Mouse (Mus musculus) CH12F3 (cell line): ENCODE results near the gene Mettl27.
"Not testable (repeated sequence)": the region's sequence is repeated elsewhere in the genome, so short reads cannot be mapped to it uniquely, and the experiment has no call there.

Experiments used
- in situ Hi-C: fragments of 300-500 bp; cut with MboI; formaldehyde crosslinking; loops from 2 replicates; pipeline ENCODE4 v1.14.3; 2020; ENCODE audit warnings: low sequenced_read_pairs

Mettl27 gene

DNA sequence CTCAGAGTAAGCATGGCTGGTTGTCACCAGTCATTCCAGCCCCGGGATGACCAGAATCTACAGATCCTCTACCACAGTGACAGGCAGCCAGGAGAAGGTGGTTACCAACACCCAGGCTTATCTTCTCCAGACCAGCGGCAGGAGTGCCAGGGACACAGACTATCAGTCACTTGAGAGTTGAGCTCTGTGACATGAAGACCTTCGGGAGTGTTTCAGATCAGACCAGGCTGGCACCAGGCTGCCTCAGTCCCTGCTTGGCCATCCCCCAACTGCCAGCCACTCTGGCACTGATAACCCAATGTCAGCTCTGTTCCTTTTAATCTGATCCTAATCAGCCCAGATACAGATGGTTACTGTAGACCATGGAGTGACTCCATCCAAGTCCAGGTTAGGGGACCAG is 13.1 kb upstream of the Mettl27 start:
- in situ Hi-C loops, result loop anchor here (5.0 kb wide), 1 partner anchor 48 kb away; no protein-coding TSS in a partner anchor

DNA sequence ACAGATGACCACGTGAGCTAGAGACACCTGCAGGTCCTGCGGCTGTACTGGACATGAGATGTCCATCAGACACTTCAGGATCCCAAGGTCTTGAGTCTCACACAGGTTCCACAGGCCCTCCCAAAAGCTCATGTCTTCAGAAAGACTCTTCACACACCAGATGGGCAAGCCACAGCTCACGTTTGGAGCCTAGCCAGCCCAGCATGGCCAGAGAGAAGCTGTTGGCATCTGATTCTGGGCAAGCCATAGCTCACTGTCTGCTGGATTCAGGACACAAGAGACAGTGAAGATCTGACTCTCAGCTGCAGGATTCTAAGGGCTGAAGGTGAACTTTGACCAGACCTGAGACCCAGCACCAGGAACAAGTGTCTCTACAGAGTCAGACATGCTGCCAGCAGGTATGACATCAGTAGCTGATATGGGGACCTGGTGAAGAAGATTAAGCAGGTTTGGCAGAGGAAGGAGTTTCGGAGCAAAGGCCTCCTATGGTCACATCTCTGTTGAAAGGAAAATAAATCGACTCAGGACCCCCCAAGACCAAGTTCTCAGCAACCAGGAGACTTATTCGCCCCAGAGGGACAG is 12.0 kb upstream of the Mettl27 start:
- in situ Hi-C loops, result no loop called here

DNA sequence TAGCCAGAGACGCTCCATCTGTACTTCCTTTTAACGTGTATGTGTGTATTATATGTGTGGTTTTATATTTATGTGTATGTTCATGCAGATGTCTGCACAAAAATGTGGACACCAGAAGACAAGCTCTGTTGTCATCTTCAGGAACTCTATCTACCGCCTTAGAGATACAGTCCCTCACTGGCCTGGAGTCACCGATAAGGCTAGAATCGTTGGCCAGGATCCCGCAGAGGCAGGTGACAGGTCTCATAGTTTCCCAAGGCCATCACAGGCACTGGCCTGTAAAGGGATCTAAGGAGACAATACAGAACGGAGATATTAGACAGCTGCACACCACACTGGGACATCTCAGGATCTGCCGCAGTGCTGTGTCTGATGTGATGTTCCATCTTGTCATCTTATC is 11.1 kb upstream of the Mettl27 start:
- in situ Hi-C loops, result no loop called here

DNA sequence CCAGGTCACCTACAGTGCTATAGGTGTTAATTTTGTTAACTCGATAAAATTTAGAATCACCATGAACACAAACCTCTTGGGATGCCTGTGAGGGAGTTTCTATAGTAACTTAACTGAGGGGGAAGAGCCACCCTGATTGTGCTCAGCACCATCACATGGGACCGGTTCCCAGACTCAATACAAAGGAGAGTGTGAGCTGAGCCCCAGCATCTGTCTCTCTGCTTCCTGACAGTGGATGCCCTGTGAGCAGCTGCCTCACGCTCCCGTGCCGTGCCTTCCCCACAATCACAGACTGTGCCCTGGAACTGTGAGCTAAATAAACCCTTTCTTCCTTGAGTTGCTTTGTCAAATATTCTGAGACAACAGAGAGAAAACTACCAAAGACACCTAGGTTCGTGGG is 9.0 kb upstream of the Mettl27 start:
- in situ Hi-C loops, result no loop called here

DNA sequence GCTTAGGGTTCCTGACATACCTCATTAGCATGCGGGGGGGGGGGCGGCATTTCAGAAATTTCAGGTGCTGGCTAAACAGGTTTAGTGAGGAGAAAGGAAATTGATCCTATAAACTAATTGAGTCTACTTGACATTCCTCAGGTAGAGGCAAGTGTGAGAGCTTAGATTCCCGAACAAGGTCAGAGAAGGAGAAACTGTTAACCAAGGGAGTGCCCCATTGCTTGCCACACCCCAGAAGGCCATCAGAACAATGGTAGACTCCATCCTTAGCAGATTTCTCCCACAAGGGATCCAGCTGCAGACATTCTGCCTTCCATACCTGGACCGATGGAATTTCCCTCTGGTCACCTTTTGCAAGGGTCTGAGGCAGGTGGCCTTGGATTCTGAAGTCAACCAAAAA is 5.4 kb upstream of the Mettl27 start:
- in situ Hi-C loops, result no loop called here

DNA sequence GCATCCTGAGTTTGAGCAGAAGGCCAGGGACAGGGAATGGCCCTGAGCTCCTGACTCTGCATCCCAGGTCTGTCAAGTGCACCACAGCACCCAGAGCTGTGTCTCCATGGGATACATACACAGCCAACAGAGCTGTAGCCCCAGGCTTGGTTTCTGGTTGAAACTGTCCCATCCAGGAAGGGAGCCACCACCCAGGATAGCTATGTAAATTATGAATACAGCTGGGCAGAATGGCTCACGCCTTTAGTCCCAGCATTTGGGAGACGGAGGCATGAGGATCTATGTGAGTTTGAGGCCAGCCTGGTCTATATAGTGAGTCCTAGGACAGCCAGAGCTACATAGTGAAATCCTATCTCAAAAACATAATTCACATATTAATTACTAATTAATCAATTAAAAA is 2.2 kb upstream of the Mettl27 start:
- in situ Hi-C loops, result no loop called here

DNA sequence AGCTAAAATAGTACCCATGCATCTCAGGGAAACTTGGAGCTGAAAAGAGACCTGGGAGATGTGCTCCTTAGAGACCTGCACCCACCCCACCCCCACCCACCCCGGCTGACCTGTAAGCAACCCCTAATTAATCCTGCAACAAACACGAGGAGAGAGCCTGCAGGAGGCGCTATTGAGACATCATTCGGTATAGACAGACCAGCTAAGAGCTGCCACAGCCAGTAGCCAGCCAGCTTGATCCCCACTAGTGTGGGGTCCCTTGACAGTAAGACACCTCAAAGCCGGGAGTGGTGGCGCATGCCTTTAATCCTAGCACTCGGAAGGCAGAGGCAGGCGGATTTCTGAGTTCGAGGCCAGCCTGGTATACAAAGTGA is 722 bp downstream of the Mettl27 start:
- in situ Hi-C loops, result no loop called here

DNA sequence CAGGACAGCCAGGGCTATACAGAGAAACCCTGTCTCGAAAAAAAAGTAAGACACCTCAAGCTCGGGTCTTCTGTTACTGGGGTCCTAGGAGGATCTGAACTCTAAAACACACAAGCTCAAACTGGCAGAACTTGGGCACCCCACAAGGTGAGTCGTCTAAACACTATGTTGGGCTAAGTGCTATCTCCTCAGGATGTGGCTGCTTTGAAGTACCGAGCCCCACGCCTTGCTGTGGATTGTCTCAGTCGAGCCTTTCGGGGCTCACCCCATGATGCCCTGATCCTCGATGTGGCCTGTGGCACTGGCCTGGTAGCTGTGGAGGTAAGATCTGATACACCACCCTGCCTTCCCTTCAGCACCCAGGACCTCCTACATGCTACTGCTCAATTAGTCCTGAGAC is 1.1 kb downstream of the Mettl27 start:
- in situ Hi-C loops, result no loop called here

DNA sequence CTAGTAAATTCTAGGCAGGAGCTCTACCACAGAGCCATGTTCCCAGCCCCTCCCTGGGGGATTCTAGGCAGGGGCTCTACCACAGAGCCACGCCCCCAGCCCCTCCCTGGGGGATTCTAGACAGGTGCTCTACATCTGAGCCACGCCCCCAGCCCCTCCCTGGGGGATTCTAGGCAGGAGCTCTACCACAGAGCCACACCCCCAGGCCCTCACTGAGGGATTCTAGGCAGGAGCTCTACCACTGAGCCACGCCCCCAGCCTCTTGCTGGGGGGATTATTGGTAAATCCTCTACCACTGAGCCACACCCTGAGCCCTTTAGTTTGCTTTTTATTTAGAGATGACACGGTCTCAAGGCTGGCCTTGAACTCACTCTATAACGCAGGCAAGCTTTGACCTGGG is 1.5 kb downstream of the Mettl27 start:
- in situ Hi-C loops, result not testable (repeated sequence)

DNA sequence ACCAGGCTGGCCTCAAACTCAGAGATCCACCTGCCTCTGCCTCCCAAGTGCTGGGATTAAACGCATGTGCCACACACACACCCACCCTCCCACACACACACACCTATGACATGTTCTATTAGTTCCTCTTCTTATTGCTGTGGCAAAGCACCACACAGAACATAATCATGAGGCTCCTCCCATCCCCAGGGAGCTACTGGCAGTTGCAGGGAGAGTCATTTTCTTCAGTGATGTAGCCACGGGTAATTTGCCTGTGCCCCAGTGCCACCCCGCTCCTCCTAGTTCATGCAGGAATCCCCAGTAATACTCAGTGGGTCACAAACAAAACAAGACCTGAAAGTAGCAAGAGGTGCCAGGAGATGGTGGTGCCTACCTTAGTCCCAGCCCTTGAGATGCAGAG is 2.5 kb downstream of the Mettl27 start:
- in situ Hi-C loops, result no loop called here

DNA sequence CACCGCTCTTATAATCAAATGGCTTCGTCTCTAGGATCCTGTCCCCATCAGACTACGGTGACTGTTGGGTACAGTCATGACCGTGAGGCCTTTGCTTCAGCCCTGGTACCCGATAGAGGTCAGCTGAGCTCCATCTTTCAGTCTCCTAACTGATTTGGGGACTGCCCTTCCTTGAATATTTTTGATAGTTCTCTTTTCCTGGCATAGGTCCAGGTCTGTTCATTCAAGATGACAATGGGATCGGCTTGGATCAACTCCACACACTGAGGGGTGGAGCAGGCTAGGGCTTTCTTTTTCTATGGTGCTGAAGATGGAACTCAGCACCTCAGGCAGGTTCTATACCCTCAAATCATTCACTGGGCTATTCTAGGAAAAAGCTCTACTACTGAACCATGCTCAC is 3.9 kb downstream of the Mettl27 start:
- in situ Hi-C loops, result no loop called here

DNA sequence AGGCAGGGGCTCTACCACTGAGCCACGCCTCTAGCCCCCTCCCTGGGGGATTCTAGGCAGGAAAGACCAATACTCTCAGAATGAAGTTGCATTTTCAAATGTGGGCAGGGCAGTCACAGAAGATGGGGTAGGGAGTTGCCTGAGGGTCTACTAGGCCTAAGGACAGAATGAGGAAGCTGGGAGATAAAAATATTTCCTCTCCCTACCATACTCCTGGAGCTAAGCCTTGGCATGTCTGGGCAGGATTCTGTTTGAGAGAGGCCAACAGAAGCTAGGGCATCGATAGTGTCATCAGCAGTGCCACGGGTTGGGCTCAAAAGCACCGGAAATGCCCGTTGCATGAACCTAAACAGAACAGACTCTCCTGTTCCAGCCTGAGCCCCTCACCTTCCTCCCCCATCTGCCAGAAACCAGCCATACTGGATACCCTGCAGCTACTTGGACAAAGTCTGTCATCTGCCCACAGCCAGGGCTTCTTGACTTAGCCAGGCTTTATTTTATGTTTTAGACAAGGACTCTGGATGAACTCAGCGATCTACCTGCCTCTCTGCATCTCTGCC is 4.5 kb downstream of the Mettl27 start:
- in situ Hi-C loops, result no loop called here

DNA sequence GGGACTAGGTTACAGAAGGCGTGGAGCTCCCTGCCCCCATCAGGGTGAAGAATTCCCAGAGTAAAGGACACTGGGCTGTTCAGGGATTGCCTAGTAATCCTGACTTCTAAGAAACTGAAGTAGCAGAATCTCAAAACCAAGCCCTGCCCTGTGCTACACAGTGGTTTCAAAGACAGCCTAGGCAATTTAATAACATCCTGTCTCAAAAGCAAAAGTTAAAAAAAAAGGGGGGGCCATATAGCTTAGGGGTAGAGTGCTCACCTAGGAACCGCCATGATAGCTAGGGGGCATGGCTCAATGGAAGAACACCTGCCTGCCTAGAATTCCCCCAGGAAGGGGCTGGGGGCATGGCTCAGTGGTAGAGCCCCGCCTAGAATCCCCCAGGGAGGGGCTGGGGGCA is 6.9 kb downstream of the Mettl27 start:
- in situ Hi-C loops, result no loop called here

DNA sequence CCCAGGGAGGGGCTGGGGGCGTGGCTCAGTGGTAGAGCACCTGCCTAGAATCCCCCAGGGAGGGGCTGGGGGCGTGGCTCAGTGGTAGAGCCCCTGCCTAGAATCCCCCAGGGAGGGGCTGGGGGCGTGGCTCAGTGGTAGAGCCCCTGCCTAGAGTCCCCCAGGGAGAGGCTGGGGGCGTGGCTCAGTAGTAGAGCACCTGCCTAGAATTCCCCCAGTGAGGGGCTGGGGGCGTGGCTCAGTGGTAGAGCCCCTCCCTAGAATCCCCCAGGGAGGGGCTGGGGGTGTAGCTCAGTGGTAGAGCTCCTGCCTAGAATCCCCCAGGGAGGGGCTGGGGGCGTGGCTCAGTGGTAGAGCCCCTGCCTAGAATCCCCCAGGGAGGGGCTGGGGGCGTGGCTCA is 7.4 kb downstream of the Mettl27 start:
- in situ Hi-C loops, result not testable (repeated sequence)

DNA sequence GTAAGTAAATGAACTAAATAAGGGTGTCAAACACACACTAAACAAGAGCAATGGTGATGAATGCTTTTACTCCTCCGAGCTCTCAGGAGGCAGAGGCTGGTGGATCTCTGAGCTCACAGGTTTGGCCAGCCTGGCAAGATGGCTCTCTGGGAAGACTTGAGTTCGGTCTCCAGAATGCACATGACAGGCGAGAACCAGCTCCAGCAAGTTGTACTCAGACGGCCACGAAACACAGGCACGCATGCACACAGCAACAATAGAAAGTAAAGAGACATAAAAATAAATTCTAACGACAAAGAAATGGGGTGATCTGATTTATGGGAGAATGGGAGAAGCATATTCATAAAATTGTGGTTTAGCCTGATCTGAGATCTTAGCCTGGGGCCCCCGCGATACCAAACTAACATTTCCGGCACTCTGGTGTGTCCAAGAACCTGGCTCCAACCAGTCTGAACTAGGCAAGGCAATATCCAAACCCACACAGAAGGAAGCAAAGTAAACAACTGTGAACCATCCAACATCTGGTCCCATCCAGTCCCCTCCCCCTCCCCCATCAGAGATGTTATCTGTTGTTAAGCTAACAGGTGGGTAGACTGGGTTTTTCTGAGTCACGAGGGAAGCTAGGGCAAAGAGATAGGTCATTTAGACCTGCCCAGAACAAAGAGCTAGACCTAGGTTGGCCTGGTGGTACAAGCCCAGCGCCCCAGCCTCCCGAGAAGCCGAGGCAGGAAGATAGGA is 9.5 kb downstream of the Mettl27 start:
- in situ Hi-C loops, result no loop called here

DNA sequence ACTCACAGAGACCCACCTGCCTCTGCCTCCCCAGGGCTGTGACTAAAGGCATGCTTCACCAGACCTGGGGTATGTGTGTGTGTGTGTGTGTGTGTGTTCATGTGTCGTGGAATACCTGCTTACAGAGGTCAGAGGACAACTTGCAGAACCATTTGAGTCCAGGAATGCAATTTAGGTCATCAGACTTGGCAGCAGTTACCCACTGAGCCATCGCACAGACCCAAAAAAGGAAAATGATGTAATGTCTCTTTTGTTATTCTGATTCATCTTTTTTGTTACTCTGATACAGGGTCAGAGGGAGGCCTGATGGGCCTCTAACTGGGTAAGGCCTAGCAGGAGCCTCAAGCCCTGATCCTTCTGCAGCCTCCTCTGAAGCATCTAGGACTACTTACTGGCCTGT is 10.6 kb downstream of the Mettl27 start:
- in situ Hi-C loops, result no loop called here

DNA sequence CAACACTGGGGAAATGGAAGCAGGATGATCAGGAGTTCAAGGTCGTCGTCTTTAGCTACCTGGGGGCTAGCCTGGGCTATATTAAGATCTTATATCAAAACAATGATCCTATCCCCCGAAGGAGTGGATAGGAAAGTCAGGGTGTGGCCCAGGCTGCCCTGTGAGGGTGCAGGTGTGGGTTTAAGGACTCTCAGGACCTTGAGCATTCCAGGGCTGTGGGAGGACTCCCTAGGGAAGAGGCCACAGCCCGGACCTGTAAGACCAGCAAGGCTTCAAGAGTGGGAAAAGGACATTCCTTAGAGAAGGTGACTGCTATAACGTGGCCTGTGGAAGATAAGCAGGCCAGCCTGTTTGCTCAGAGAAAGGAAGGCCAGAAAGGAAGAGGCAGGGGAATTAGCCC is 12.0 kb downstream of the Mettl27 start:
- in situ Hi-C loops, result no loop called here

DNA sequence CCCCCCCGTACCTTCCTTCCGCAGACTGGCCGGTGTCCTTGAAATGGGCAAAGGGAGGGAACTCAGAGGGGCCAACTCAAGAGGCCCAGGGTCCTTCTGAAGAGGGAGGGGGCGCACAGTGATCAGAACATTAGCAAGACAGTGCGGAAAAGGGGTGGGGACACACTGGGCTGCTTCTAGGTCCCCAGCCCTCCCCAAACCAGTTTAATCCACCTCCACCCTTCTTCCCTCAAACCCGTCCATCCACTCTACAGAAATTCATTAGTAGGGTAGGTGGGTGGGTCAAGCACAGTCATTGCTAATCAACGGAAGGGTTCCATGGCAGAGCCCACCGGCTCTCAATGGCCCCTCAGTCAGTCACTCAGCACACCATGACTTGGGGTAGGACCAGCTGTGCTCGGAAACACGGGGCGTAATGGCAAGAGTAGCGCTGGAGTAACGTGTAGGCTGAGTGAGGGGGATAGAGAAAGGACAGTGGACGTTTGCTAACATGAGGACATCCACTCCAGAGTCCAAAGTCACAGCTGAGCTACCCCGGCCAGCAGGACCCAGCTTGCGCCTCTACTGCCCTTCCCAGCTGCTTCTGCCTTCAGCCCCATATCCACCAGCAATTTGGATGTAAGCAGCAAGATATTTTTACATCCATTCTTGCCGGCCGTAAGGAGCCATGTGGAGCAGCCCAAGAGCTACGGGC is 13.2 kb downstream of the Mettl27 start:
- in situ Hi-C loops, result no loop called here

DNA sequence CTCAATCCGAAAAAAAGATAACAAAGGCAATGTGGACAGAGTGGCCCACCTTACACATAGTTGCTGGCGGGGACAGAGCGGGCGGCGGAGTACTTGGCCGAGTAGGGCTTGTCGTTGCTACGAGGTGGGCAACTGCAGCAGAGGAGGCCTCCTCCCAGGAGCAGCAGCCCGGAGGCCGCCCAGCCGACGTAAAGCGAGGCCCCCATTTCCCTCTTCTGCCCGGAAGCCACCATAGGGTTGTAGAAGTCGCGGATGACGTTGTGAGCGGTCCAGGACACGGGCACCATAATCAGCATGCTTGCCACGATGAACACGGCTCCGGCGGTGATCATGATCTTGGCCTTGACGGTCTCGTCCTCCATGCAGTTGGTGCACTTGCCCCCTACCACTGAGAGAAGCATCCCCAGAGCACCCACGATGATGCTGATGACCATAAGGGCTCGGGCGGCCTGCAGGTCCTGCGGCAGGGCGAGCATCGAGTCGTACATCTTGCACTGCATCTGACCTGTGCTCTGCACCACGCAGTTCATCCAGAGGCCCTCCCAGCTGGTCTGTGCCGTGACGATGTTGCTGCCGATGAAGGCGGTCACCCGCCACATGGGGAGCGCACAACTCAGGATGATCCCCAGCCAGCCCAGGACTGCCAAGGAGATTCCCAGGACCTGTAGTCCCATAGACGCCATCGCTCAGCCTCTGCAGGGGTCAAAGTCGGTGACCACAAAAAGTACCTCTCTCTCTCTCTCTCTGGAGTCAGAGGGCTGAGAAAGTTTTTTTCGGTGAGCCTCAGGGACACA is 14.1 kb downstream of the Mettl27 start:
- in situ Hi-C loops, result no loop called here

DNA sequence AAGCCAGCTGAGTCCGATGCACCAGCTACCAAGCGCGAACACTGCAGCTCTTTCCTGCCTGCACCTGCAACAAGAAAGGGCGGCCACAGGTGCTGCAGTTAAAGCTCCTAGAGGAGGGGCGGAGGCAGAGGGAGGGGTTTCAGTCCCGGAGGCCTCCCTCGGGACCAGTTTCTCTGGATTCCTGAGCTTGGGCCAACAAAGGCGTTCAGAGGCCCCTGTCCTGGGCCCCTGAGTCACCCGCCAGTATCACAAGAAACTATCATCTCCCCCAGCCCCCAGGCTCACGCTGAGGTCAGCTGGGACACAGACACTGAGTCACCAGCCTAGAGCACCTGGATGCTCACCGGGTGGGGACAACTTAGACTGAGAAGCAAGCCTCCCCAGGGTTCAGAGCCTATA is 14.7 kb downstream of the Mettl27 start, which contains the start of gene Cldn4:
Cldn4 (minus strand) TSS at position 78 of the 399 bp plus-strand sequence.
- in situ Hi-C loops, result no loop called here

DNA sequence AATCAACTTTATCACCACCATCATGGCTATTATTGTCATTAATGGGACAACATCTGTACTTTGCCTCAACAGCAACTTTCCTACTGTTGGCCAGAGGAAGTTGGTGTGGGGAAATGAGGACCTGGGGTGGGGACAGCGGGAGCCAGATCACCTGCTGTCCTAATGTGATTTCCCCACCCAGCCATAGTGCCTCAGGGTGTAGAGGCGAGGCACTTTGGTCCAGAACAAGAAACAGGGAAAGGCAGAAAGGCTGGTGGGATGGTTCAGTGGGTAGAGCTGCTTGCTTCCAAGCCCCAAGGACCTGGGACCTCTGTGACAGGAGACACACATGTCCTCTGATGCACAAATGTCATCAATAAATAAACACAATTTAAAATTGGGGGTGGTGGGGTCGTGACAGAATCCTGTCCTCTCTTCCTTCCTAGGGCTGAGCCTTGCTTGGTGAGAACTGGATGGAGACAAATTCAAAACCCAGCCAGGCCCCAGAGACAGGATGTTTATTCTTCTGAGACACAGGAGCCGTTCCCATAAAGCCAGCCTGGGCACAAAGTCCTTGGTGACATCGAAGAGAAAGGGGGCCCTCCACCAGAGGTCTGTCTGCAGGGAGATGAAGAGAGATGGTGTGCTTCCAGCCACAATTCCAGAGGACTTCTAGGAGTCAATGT is 15.4 kb downstream of the Mettl27 start:
- in situ Hi-C loops, result no loop called here
